Mouse (Mus musculus) naive thymus-derived CD4-positive, alpha-beta T cell, adult 2 months (primary cell): ENCODE measurements at regions not wholly inside any gene's neighbourhood (a gene's known extent, or its start where the extent isn't known, plus 50 kb on each side); places are given as distances from the start of the nearest gene placed in this dataset.
"Not testable (repeated sequence)": the region's sequence is repeated elsewhere in the genome, so short reads cannot be mapped to it uniquely, and the experiment has no call there.

Source experiments
- DNase-seq: peaks from one replicate; pipeline ENCODE4 v3.0.0-alpha.2; 2011; ENCODE audit warnings: low read depth

- DNase-seq = no peak
These were observed 260.0 kb upstream of the Nr5a2 start for GRCm38 (mm10) chr1:137220226-137220625.

GRCm38 (mm10) chr1:137218611-137219010 is 258.4 kb upstream of the Nr5a2 start:
- DNase-seq = no peak

- peak; percentile 18 for DNase-seq
These were observed 257.8 kb upstream of the Nr5a2 start for GRCm38 (mm10) chr1:137218096-137218495.

- no peak for DNase-seq
These were observed 257.0 kb upstream of the Nr5a2 start for GRCm38 (mm10) chr1:137217206-137217605.

GRCm38 (mm10) chr1:137214328-137214727 is 254.1 kb upstream of the Nr5a2 start:
- DNase-seq = not testable (repeated sequence)

GRCm38 (mm10) chr1:137213717-137214116 is 253.5 kb upstream of the Nr5a2 start:
- no peak for DNase-seq

GRCm38 (mm10) chr1:137212856-137213255 is 252.6 kb upstream of the Nr5a2 start:
- no peak for DNase-seq

GRCm38 (mm10) chr1:137204371-137204770 is 244.1 kb upstream of the Nr5a2 start:
- no peak for DNase-seq

- no peak for DNase-seq
These were observed 243.3 kb upstream of the Nr5a2 start for GRCm38 (mm10) chr1:137203512-137203911.

- no peak for DNase-seq
These were observed 240.7 kb upstream of the Nr5a2 start for GRCm38 (mm10) chr1:137200931-137201330.

GRCm38 (mm10) chr1:137195962-137196361 is 235.7 kb upstream of the Nr5a2 start:
- no peak for DNase-seq

- no peak for DNase-seq
These were observed 234.9 kb upstream of the Nr5a2 start for GRCm38 (mm10) chr1:137195065-137195620.

- peak; percentile 2 for DNase-seq
These were observed 218.0 kb upstream of the Nr5a2 start for GRCm38 (mm10) chr1:137178231-137178630.

GRCm38 (mm10) chr1:137176696-137177095 is 216.4 kb upstream of the Nr5a2 start:
- no peak for DNase-seq

- DNase-seq = no peak
These were observed 213.8 kb upstream of the Nr5a2 start for GRCm38 (mm10) chr1:137174081-137174480.

GRCm38 (mm10) chr1:137172128-137172527 is 211.9 kb upstream of the Nr5a2 start:
- DNase-seq = no peak

- no peak for DNase-seq
These were observed 211.2 kb upstream of the Nr5a2 start for GRCm38 (mm10) chr1:137171451-137171850.

GRCm38 (mm10) chr1:137147891-137148290 is 187.6 kb upstream of the Nr5a2 start:
- DNase-seq = no peak

GRCm38 (mm10) chr1:137141879-137142570 is 181.8 kb upstream of the Nr5a2 start:
- DNase-seq = no peak

- no peak for DNase-seq
These were observed 181.1 kb upstream of the Nr5a2 start for GRCm38 (mm10) chr1:137141372-137141771.

- no peak for DNase-seq
These were observed 175.9 kb upstream of the Nr5a2 start for GRCm38 (mm10) chr1:137136156-137136555.

- no peak for DNase-seq
These were observed 173.5 kb upstream of the Nr5a2 start for GRCm38 (mm10) chr1:137133734-137134133.

- DNase-seq = no peak
These were observed 170.0 kb upstream of the Nr5a2 start for GRCm38 (mm10) chr1:137130264-137130663.

- no peak for DNase-seq
These were observed 168.9 kb upstream of the Nr5a2 start for GRCm38 (mm10) chr1:137129116-137129515.
